Mouse (Mus musculus) midbrain, embryonic 13.5 days (tissue): ENCODE data around the gene Tmprss4. TPM values are rescaled to one million over a fixed set of nuclear protein-coding genes. Genes with fewer than 3 reads are reported as not detected.

ENCODE experiments used
- ATAC-seq: fragments of 200-750 bp; cut with Nextera tagmentation; 2 replicates; pipeline ENCODE4 v1.8.0; 2017; ENCODE audit warnings: mild to moderate bottlenecking, moderate TSS enrichment, moderate library complexity
- H3K27ac ChIP-seq: fragments of 300-500 bp; sonication (generic); 2 replicates; pipeline ENCODE4 v1.5.1; 2015; ENCODE audit warnings: inconsistent platforms, mild to moderate bottlenecking, moderate library complexity
- H3K27me3 ChIP-seq: fragments of 300-500 bp; sonication (generic); 2 replicates; pipeline ENCODE4 v1.6.1; 2015; ENCODE audit warnings: mild to moderate bottlenecking, inconsistent platforms
- H3K36me3 ChIP-seq: fragments of 300-500 bp; sonication (generic); 2 replicates; pipeline ENCODE4 v1.6.1; 2015; ENCODE audit warnings: mild to moderate bottlenecking, inconsistent platforms
- H3K4me1 ChIP-seq: fragments of 300-500 bp; sonication (generic); replicated peaks from 2 replicates; pipeline ENCODE4 v1.6.1; 2015; ENCODE audit warnings: inconsistent platforms
- H3K4me2 ChIP-seq: fragments of 300-500 bp; sonication (generic); replicated peaks from 2 replicates; pipeline ENCODE4 v1.6.1; 2015; ENCODE audit warnings: moderate library complexity, mild to moderate bottlenecking, inconsistent platforms
- H3K4me3 ChIP-seq: fragments of 300-500 bp; sonication (generic); replicated peaks from 2 replicates; pipeline ENCODE4 v1.5.1; 2015; ENCODE audit warnings: mild to moderate bottlenecking, inconsistent platforms
- H3K9ac ChIP-seq: fragments of 300-500 bp; sonication (generic); replicated peaks from 2 replicates; pipeline ENCODE4 v1.6.1; 2015; ENCODE audit warnings: mild to moderate bottlenecking, inconsistent platforms
- H3K9me3 ChIP-seq: fragments of 300-500 bp; sonication (generic); 2 replicates; pipeline ENCODE4 v1.6.1; 2016; ENCODE audit warnings: mild to moderate bottlenecking, inconsistent platforms
- WGBS: fragments of 180-500 bp; shearing (Covaris S2); methylation state at CpG from one replicate; pipeline ENCODE4 v1.1.7; 2015; 5-methylcytosine and 5-hydroxymethylcytosine counted together
- polyA plus RNA-seq: library from polyadenylated mRNA; unstranded; fragments of >200 nt; fragmentation: Nextera tagmentation; extraction: Ambion mirVana; gene quantifications from 2 replicates; pipeline ENCODE4 v1.2.1, GENCODE M21; 2015

The Tmprss4 gene
- polyA plus RNA-seq, 1 experiment from 2014 or later, result not detected

DNA sequence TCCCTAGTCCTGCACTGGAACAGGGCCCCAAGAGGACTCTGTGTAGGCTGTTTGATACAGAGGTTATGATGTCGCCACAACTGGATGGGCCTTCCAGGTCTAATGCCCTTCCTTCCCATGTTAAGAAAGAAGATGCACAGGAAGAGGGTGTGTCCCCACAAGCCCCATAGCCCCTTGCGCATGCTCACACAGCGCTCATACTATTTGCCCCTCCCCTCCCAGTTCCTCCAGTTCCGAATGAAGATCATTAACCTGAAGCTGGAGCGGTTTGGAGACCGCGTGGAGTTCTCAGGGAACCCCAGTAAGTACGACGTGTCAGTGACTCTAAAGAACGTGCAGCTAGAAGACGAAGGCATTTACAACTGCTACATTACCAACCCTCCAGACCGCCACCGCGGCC, 78.7 kb downstream of the Tmprss4 start:
- 93% methylated on average over 14 of the region's 14 CpGs for WGBS
- Histone ChIP-seq H3K36me3 (peaks cover 20% of the 10 kb centered on the region), H3K27me3 (peaks cover 5% of the 10 kb centered on the region; the same call in 1 of the 2 replicates), H3K4me1 (peaks cover 14% of the 10 kb centered on the region), H3K4me2 (no peak overlapping the region), H3K4me3 (no peak overlapping the region), H3K9ac (no peak overlapping the region), H3K9me3 (no peaks in the 10 kb centered on the region), H3K27ac (no peak overlapping the region)
- no peak for ATAC-seq

Other genes with a start within 250 kb of the Tmprss4 start
- gene Ube4a, start 238.5 kb downstream of the Tmprss4 start, polyA plus RNA-seq, result 36.9 and 39.5 TPM in 2 replicates
- gene Cd3g, start 223.7 kb downstream of the Tmprss4 start, polyA plus RNA-seq, result not detected in 2 replicates
- gene Cd3d, start 222.3 kb downstream of the Tmprss4 start, polyA plus RNA-seq, result not detected in 2 replicates
- not detected in 2 replicates for gene Cd3e, start 194.5 kb downstream of the Tmprss4 start, polyA plus RNA-seq
- 0.30 and 0.36 TPM in 2 replicates for gene Mpzl2, start 164.3 kb downstream of the Tmprss4 start, polyA plus RNA-seq
- 1.6 TPM in 2 replicates for gene Mpzl3, start 148.9 kb downstream of the Tmprss4 start, polyA plus RNA-seq
- 0.27 and 0.51 TPM in 2 replicates for gene Jaml, start 124.9 kb downstream of the Tmprss4 start, polyA plus RNA-seq
- 6.6 and 7.2 TPM in 2 replicates for gene Scn2b, start 86.3 kb downstream of the Tmprss4 start, polyA plus RNA-seq
- gene Scn4b, start 65.7 kb downstream of the Tmprss4 start, polyA plus RNA-seq, result 0.13 and 0.17 TPM in 2 replicates
- gene BC049352, start 22.1 kb downstream of the Tmprss4 start, polyA plus RNA-seq, result not detected in 2 replicates
- 0.45 and 0.62 TPM in 2 replicates for gene Il10ra, start 65.1 kb upstream of the Tmprss4 start, polyA plus RNA-seq
- not detected in 2 replicates for gene Tmprss13, start 115.0 kb upstream of the Tmprss4 start, polyA plus RNA-seq
- gene Fxyd6, start 166.1 kb upstream of the Tmprss4 start, polyA plus RNA-seq, result 364 and 384 TPM in 2 replicates
- gene Fxyd2, start 195.6 kb upstream of the Tmprss4 start, polyA plus RNA-seq, result 3.6 and 5.5 TPM in 2 replicates
- 8.4 and 9.5 TPM in 2 replicates for gene Dscaml1, start 222.5 kb upstream of the Tmprss4 start, polyA plus RNA-seq